Mouse (Mus musculus) gastrocnemius, adult 2 months (tissue): ENCODE results near the gene Kyat3. TPM values are rescaled to one million over a fixed set of nuclear protein-coding genes. Genes with fewer than 3 reads are reported as not detected.

Source experiments
- DNase-seq: peaks from one replicate; pipeline ENCODE4 v3.0.0; 2022
- H3K27ac ChIP-seq: fragments of 200-600 bp; 2 replicates; pipeline ENCODE4 v1.8.1; 2022; ENCODE audit warnings: mild to moderate bottlenecking
- H3K4me3 ChIP-seq: fragments of 200-600 bp; 2 replicates; pipeline ENCODE4 v1.8.1; 2022; ENCODE audit warnings: mild to moderate bottlenecking, moderate library complexity
- CTCF ChIP-seq: fragments of 200-600 bp; IDR thresholded peaks from 2 replicates; pipeline ENCODE4 v1.8.1; 2022; ENCODE audit warnings: antibody characterized with exemption, mild to moderate bottlenecking, moderate library complexity
- intact Hi-C: fragments of 180-260 bp; cut with DNase I; formaldehyde crosslinking; loops from one replicate; pipeline ENCODE4 v1.15.1; 2025
- total RNA-seq, 2 experiments: library from RNA; stranded (reverse); gene quantifications; 2 replicates each; pipeline ENCODE4 v1.2.3; 2021

Gene Kyat3
- total RNA-seq, 2 experiments from 2014 or later, result 9.5 to 14.0 TPM

DNA sequence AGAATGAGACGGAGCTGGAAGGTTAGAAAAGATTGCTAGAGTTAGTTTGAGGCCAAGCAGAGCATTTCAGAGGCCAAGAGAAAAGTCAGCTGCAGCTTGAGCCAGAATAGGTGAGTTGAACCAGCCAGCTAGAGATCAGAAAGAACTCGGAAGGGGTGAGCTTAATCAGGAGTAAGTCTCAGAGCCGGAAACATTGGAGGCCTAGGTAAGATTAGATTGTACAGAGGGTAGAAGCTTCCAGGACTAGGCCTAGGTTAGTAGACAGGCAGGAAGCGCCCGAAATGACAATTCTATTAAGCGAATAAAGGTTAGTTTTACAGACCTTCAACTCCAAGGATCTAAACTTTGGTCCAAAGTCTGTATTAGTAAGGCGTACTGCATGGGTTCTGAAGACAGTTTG is 57.7 kb downstream of the Kyat3 start:
- intact Hi-C loops, result no loop called here
- Histone ChIP-seq H3K27ac (no peak overlapping the region), H3K4me3 (no peak overlapping the region)
- no peak for TF ChIP-seq CTCF
- no peak for DNase-seq

GRCm38 (mm10) chr3:142760356-142760755 is 59.5 kb downstream of the Kyat3 start:
- no peak overlapping the region for H3K4me3 ChIP-seq
- no peak overlapping the region for H3K27ac ChIP-seq
- TF ChIP-seq CTCF, result no peak
- no peak for DNase-seq
- intact Hi-C loops, result no loop called here

- intact Hi-C loops, result loop anchor here (5.0 kb wide), 2 partner anchors 117 to 157 kb away; partner anchors contain the start of gene Pkn2
- TF ChIP-seq CTCF, result no peak
- peak; percentile 95 for DNase-seq
- Histone ChIP-seq H3K4me3 (peak within 1 kb of the TSS; percentile 100), H3K27ac (peak within 1 kb of the TSS; percentile 92)
These were observed 64.3 kb downstream of the Kyat3 start, which contains the start of gene Gtf2b for GRCm38 (mm10) chr3:142764995-142765777. Gene Gtf2b (plus strand): TSS chr3:142765045.

GRCm38 (mm10) chr3:142765778-142766165 is 64.9 kb downstream of the Kyat3 start:
- intact Hi-C loops, result loop anchor here (5.0 kb wide), 2 partner anchors 117 to 157 kb away; partner anchors contain the start of gene Pkn2
- no peak for TF ChIP-seq CTCF
- Histone ChIP-seq H3K27ac (peak overlapping the region; percentile 92), H3K4me3 (peak overlapping the region; percentile 100)
- no peak for DNase-seq

DNA sequence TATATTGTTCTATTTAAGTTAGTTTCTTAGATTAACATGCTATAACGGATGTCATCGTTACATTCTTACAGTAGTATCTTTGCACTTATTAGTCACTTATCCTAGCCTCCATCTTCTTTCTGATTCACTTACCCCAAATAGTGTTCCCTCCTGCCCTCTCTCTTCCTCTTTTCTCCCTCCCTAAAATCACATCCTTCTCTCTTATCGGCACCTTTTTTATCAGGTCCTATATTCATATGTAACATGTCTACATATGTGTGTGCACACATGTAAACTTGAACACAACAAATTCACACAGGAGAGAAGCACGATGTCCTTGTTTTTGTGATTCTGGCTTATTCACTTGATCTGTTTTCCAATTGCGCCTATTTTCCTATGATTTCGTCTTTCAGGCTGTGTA is 67.6 kb downstream of the Kyat3 start:
- H3K27ac ChIP-seq, result no peak overlapping the region
- no peak for TF ChIP-seq CTCF
- intact Hi-C loops, result loop anchor here (5.0 kb wide), 2 partner anchors 114 to 154 kb away; partner anchors contain the start of gene Pkn2
- DNase-seq, result no peak
- H3K4me3 ChIP-seq, result no peak overlapping the region

DNA sequence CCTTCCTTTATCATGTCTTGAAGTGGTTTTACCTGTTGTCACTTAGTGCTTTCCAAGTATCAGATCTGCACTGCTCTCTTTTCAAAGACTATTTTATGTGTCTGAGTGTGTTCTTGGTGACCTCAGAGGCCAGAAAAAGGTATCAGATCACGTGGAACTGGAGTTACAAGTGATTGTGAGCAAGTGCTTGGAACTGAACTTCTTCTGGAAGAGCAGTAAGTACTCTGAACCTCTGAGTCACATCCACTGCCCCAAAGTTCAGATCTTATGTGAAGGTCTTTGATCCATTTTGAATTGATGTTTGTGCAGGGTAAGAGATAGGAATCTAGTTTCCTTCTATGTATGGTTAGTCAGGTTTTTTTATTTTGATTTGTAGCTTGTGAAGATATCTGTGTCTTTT is 69.7 kb downstream of the Kyat3 start:
- no peak overlapping the region for H3K4me3 ChIP-seq
- no peak for DNase-seq
- intact Hi-C loops, result no loop called here
- no peak for TF ChIP-seq CTCF
- H3K27ac ChIP-seq, result peak overlapping the region; percentile 35

DNA sequence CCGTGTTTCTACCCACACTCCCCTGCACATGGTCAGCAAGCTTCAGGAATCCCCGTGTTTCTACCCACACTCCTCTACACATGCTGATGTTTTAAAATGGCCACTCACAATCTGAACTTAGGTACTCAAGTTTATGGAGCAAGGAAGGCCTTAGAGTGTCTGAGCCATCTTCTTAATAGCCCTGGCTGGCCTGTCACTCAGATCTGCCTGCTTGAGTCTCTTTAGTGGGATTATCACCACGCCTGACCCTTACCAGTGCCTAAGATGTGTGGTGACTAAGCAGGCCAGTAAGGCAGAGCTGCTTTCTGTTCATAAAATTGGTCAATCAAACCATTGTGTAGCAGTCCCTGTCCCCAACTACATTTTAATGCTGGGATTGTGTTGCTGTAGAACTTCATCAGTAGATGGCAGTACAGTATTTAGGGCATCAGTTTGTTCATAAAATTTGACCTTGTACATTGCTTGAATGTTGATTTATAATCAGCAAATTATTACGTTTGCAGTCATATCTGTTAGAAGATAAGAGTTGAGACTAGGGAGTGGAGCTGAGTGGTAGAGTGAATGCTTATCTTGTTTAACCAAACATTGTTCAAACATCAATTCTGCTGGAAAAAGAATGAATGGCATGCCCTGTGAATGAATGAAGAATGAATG is 72.8 kb downstream of the Kyat3 start:
- intact Hi-C loops, result no loop called here
- DNase-seq, result no peak
- TF ChIP-seq CTCF, result peak; percentile 54
- Histone ChIP-seq H3K4me3 (no peak overlapping the region), H3K27ac (no peak overlapping the region)

GRCm38 (mm10) chr3:142777227-142777626 is 76.4 kb downstream of the Kyat3 start:
- TF ChIP-seq CTCF, result no peak
- no peak overlapping the region for H3K27ac ChIP-seq
- H3K4me3 ChIP-seq, result no peak overlapping the region
- DNase-seq, result no peak
- intact Hi-C loops, result no loop called here

GRCm38 (mm10) chr3:142786423-142787072 is 85.7 kb downstream of the Kyat3 start:
- no peak overlapping the region for H3K27ac ChIP-seq
- intact Hi-C loops, result no loop called here
- H3K4me3 ChIP-seq, result no peak overlapping the region
- DNase-seq, result no peak
- TF ChIP-seq CTCF, result no peak

DNA sequence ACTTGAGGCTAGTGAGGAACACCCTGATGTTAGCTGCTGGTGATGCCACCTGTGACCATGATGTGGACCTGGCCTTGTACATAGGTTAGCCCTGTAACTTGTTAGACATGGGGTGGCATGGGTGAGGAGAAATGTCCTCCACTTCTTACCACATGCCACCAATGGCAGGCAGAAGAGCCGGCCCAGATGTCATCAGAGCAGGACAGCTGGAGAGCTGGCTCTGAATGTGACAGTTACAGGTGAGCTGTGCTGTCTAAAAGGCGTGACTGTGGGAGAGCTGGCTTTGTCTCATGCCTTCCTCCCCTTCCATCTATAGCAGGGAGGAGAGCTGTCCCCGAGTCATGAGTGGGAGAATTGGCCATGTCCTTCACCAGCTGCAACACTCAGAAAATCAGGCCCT is 94.7 kb downstream of the Kyat3 start:
- no peak overlapping the region for H3K4me3 ChIP-seq
- intact Hi-C loops, result loop anchor here (2.0 kb wide), 1 partner anchor 19 kb away; no protein-coding TSS in a partner anchor
- TF ChIP-seq CTCF, result no peak
- no peak for DNase-seq
- H3K27ac ChIP-seq, result no peak overlapping the region

Other genes starting within 250 kb of the Kyat3 start
- 1 to 10 TPM; 1.5 to 5.5 TPM for gene Gbp5, start 207.1 kb upstream of the Kyat3 start, total RNA-seq
- gene Gbp7, start 170.7 kb upstream of the Kyat3 start, total RNA-seq, result 10 to 100 TPM in 1 of 2 experiments, 1 to 10 TPM in 1; 6.3 to 28.4 TPM
- gene Gbp3, start 141.0 kb upstream of the Kyat3 start, total RNA-seq, result 1 to 10 TPM; 2.9 to 3.0 TPM
- gene Gbp2b, start 106.2 kb upstream of the Kyat3 start, total RNA-seq, result under 1 TPM in 1 of 2 experiments, not detected in 1; 0.17 TPM
- 1 to 10 TPM; 2.9 to 3.2 TPM for gene Gbp2, start 80.4 kb upstream of the Kyat3 start, total RNA-seq
- 10 to 100 TPM; 13.9 to 14.1 TPM for gene Gtf2b, start 64.0 kb downstream of the Kyat3 start, total RNA-seq
- 10 to 100 TPM; 43.9 to 46.9 TPM for gene Pkn2, start 181.0 kb downstream of the Kyat3 start, total RNA-seq